In the genomic region with DNA sequence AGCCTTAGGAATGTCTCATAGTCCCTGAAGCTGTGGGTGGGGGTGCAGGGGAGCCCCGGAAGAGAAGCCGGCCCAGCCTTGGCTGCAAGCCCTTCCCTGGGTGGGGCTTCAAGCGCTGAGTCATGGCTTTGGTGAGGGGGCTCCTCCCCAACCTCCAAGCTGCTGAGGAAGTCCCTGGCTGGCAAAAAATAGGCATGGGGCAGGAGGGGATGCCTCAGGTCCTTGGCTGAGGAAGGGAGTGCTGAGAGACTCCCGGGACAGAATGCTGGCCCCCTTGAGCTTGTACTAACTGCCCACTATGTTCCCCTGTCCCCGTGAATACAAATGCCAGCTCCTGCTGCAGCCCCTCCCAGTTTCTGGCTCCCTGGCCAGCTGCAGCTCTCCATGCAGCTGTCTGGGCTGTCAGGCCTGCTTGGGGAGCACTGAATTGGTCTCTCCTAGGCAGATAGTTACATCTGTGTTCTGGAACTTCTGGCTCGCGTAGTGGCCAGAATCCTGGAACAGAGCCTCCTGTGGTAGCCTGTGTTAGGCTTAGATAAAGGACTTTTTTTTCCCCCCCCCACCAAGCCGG, we compare ENCODE assay signal across 8 mouse cellular contexts. TPM values are rescaled to one million over a fixed set of nuclear protein-coding genes. Genes with fewer than 3 reads are reported as not detected.
A peak's percentile ranks its signal among the peaks of the same experiment; 100 is the strongest.
DNase-seq lines count a peak whose midpoint lies in the region; ATAC-seq and TF ChIP-seq lines count a peak whose summit lies in the region.

No protein-coding gene starts in this region.

- intact Hi-C loops in heart, postnatal 36 days (cut with DNase I) = loop anchor here (5.0 kb wide), 3 partner anchors 48 to 98 kb away; a partner anchor contains a TSS

- H3K4me2 ChIP-seq in forebrain, postnatal 0 days (ENCODE audit: low read depth) = peak overlapping the region; percentile 97

- peak overlapping the region; percentile 98; the same call in 1 of the 2 replicates for H3K9ac ChIP-seq in forebrain, postnatal 0 days

- H3K36me3 ChIP-seq in forebrain, postnatal 0 days (ENCODE audit: insufficient read depth) = peaks cover 38% of the 10 kb centered on the region

- ATAC-seq in forebrain, postnatal 0 days = no peak
- ATAC-seq in monocyte, adult 5-6 weeks (replicated peaks; ENCODE audit: insufficient number of reproducible peaks, low FRiP score, low TSS enrichment, poor library complexity, severe bottlenecking) = no peak

- H3K27me3 ChIP-seq in forebrain, postnatal 0 days (ENCODE audit: insufficient read depth, low read length) = no peaks in the 10 kb centered on the region

- TF ChIP-seq POLR2A in brain, embryonic 14.5 days (IDR thresholded peaks at IDR 0.05; ENCODE audit: borderline replicate concordance, extremely low read depth, insufficient read depth, insufficient read length, poor library complexity, severe bottlenecking) = no peak

- H3K9me3 ChIP-seq in forebrain, postnatal 0 days (ENCODE audit: low read length) = no peaks in the 10 kb centered on the region

- WGBS in forebrain, postnatal 0 days = 19% methylated on average over 8 of the region's 8 CpGs

- peak overlapping the region; percentile 92 for H3K4me3 ChIP-seq in forebrain, postnatal 0 days (ENCODE audit: low read depth, low read length)

- TF ChIP-seq CTCF in brain, embryonic 14.5 days (IDR thresholded peaks at IDR 0.05; ENCODE audit: borderline replicate concordance, extremely low read depth, insufficient read depth, insufficient read length) = no peak
- TF ChIP-seq CTCF in forebrain, postnatal 0 days (IDR thresholded peaks at IDR 0.05; ENCODE audit: low read depth) = no peak

- DNase-seq in MEL-GATA-1-ER (ENCODE audit: extremely low read depth, low read depth) = peak; percentile 77
- peak; percentile 26 for DNase-seq in brain, embryonic 14.5 days (ENCODE audit: low read depth)
- DNase-seq in forebrain, postnatal 0 days = peak; percentile 36
- peak; percentile 78 to 86 for DNase-seq in heart, postnatal 36 days
- DNase-seq in layer of hippocampus, postnatal 10 days (ENCODE audit: low spot score in 2 of 2) = peak; percentile 69 to 76
- peak; percentile 91 for DNase-seq in lung, postnatal 10 days
- DNase-seq in right cerebral cortex, postnatal 14 days = peak; percentile 73

- peak overlapping the region; percentile 72 for H3K27ac ChIP-seq in forebrain, postnatal 0 days (ENCODE audit: low read depth, low read length)

- peaks cover 32% of the 10 kb centered on the region for H3K4me1 ChIP-seq in forebrain, postnatal 0 days (ENCODE audit: insufficient read depth)

RNA-seq across cellular contexts. Expression of a gene that starts 2.8 kb away (rescaled TPM):
- polyA plus RNA-seq in brain, embryonic 14.5 days (2012; rRNA removed) = 128 and 130 TPM in 2 replicates
- total RNA-seq in forebrain, postnatal 0 days (2014; rRNA removed) = 116 and 147 TPM in 2 replicates
- 84.2 and 95.3 TPM in 2 replicates for polyA plus RNA-seq in forebrain, postnatal 0 days (2015; fragmentation: Nextera tagmentation; extraction: Ambion mirVana)
- 10 to 100 TPM; 12.0 to 12.2 TPM for total RNA-seq in heart, postnatal 36 days (2021)
- total RNA-seq in layer of hippocampus, postnatal 10 days (2021) = 100 to 1,000 TPM; 145 to 162 TPM
- total RNA-seq in monocyte, adult 5-6 weeks (2017) = 17.2 to 19.3 TPM (median 17.3 TPM) in 3 replicates

RNA-seq across cellular contexts. Expression of a gene that starts 2.8 kb away (rescaled TPM):
- 75.1 and 115 TPM in 2 replicates for polyA plus RNA-seq in brain, embryonic 14.5 days (2012; rRNA removed)
- 65.4 and 69.5 TPM in 2 replicates for total RNA-seq in forebrain, postnatal 0 days (2014; rRNA removed)
- 56.5 and 59.0 TPM in 2 replicates for polyA plus RNA-seq in forebrain, postnatal 0 days (2015; fragmentation: Nextera tagmentation; extraction: Ambion mirVana)
- total RNA-seq in heart, postnatal 36 days (2021) = 10 to 100 TPM; 12.7 to 13.1 TPM
- total RNA-seq in layer of hippocampus, postnatal 10 days (2021) = 10 to 100 TPM; 68.1 to 77.0 TPM
- total RNA-seq in monocyte, adult 5-6 weeks (2017) = 3.8 to 12.8 TPM (median 10.3 TPM) in 3 replicates

RNA-seq across cellular contexts. Expression of a gene that starts 25.1 kb away (rescaled TPM):
- 69.1 and 96.2 TPM in 2 replicates for polyA plus RNA-seq in brain, embryonic 14.5 days (2012; rRNA removed)
- 47.7 and 63.8 TPM in 2 replicates for total RNA-seq in forebrain, postnatal 0 days (2014; rRNA removed)
- 58.8 and 59.8 TPM in 2 replicates for polyA plus RNA-seq in forebrain, postnatal 0 days (2015; fragmentation: Nextera tagmentation; extraction: Ambion mirVana)
- total RNA-seq in heart, postnatal 36 days (2021) = 10 to 100 TPM; 15.7 to 18.8 TPM
- 10 to 100 TPM; 35.9 to 41.0 TPM for total RNA-seq in layer of hippocampus, postnatal 10 days (2021)
- 21.5 to 28.1 TPM (median 24.5 TPM) in 3 replicates for total RNA-seq in monocyte, adult 5-6 weeks (2017)

RNA-seq across cellular contexts. Expression of a gene that starts 25.2 kb away (rescaled TPM):
- 29.0 and 30.0 TPM in 2 replicates for polyA plus RNA-seq in brain, embryonic 14.5 days (2012; rRNA removed)
- 12.7 and 19.8 TPM in 2 replicates for total RNA-seq in forebrain, postnatal 0 days (2014; rRNA removed)
- polyA plus RNA-seq in forebrain, postnatal 0 days (2015; fragmentation: Nextera tagmentation; extraction: Ambion mirVana) = 18.7 and 22.8 TPM in 2 replicates
- total RNA-seq in heart, postnatal 36 days (2021) = 10 to 100 TPM in 1 of 2 experiments, 1 to 10 TPM in 1; 9.5 to 11.7 TPM
- 10 to 100 TPM; 28.1 to 32.2 TPM for total RNA-seq in layer of hippocampus, postnatal 10 days (2021)
- 5.7 to 8.4 TPM (median 6.6 TPM) in 3 replicates for total RNA-seq in monocyte, adult 5-6 weeks (2017)

RNA-seq across cellular contexts. Expression of a gene that starts 31.2 kb away (rescaled TPM):
- 0.77 and 0.83 TPM in 2 replicates for polyA plus RNA-seq in brain, embryonic 14.5 days (2012; rRNA removed)
- 0.54 and 0.67 TPM in 2 replicates for total RNA-seq in forebrain, postnatal 0 days (2014; rRNA removed)
- polyA plus RNA-seq in forebrain, postnatal 0 days (2015; fragmentation: Nextera tagmentation; extraction: Ambion mirVana) = 0.14 and 0.22 TPM in 2 replicates
- total RNA-seq in heart, postnatal 36 days (2021) = under 1 TPM; 0.27 to 0.28 TPM
- under 1 TPM; 0.27 to 0.30 TPM for total RNA-seq in layer of hippocampus, postnatal 10 days (2021)
- total RNA-seq in monocyte, adult 5-6 weeks (2017) = 0.29 to 1.6 TPM (median 0.64 TPM) in 3 replicates

Comparison
In these comparisons a context has a peak if more than half of its experiments do, and no peak if none do; other contexts are left out.
1. DNase-seq: peak in every context shown above with its lines; median percentile 91 in lung, postnatal 10 days; 82 in heart, postnatal 36 days; 77 in MEL-GATA-1-ER; 73 in right cerebral cortex, postnatal 14 days; 72 in layer of hippocampus, postnatal 10 days; 36 in forebrain, postnatal 0 days; 26 in brain, embryonic 14.5 days.